Mouse (Mus musculus) ZHBTc4 (cell line): ENCODE data around the gene Ccdc122.
"Not testable (repeated sequence)": the region's sequence is repeated elsewhere in the genome, so short reads cannot be mapped to it uniquely, and the experiment has no call there.

Source experiments
- DNase-seq: peaks from one replicate; pipeline ENCODE4 v3.0.0-alpha.2; 2011; ENCODE audit warnings: low read depth, low spot score

Ccdc122 gene

DNA sequence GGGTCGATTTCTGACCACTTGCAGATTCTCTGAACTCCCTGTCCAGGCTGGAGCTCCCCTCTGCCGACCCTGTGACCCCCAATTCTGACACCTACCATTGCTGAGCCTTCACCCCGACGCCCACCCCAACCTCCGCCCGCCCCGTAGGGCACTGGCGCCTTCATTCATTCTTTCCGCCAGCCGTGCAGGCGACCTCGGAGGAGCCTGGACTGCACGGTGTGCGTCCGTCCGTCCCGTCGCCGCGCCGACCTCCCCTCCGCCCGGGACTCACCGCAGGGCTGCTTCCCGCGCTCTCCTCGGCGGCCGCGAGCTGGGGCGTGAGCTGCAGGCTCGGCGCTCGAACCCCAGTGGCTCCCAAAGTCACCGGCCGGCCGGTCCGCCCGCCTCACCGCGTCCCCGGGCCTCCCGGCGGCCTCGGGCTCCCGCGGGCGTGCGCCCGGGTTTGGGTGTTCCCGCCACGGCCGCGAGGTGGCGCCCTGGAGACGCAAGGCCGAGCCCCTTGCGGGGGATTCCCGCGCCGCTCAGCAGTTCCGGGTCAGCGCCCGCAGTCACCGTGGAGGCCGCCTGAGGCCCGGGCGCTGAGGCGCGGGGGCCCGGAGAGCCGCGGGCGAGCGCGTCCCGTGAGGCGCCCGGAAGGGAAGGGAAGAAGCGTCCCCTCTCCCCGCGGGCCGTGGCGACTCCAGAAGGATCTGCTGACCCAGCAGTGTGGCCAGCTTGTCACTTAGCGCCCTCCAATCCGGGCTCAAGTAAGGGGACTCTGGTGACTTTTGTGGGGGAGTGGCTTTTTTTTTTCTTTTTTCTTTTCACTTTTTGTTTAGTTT lies at the start of gene Ccdc122, which contains the start of gene Lacc1:
TSS of gene Ccdc122 (plus strand) at position 547 of the 821 bp plus-strand sequence.
TSS of gene Lacc1 (minus strand) at position 679 of the 821 bp plus-strand sequence.
- DNase-seq: peak; percentile 71

DNA sequence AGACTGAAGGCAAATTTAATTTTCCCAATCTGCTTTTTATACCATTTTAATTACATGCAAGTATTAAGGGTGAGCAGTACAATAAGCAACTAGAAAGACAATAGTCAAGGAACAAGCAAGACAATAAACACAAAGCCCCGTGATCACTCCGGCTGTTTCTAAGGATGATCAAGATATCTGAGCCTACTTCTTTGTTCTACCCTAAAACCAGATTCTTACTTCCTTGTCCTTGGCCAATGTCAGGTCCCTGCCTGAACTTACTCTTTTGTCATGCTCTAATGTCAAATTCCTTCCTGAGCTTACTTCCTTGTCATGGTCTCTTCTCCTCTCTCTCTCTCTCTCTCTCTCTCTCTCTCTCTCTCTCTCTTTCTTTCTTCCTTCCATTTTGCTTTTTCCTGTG lies 46.2 kb upstream of the Ccdc122 start:
- peak; percentile 69 for DNase-seq

DNA sequence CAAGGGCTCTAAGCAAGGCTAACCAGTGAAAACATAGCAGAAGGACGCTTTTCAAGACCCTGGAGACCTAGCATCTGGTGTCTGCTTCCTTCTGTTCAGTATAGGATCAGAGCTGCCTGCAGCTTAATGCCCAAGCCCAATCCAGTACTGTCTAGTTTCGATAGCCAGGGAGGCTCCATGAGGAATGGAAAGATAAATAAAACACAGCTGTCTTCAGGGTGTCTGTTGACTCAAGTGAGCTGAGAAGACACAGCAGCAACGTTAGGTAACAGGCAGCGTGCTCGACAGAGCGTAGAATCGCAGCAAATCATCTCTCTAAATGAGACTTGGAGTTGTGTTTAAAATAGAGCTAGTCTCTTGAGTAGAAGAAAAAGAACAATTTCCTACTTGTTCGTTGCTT lies 31.8 kb upstream of the Ccdc122 start:
- no peak for DNase-seq

DNA sequence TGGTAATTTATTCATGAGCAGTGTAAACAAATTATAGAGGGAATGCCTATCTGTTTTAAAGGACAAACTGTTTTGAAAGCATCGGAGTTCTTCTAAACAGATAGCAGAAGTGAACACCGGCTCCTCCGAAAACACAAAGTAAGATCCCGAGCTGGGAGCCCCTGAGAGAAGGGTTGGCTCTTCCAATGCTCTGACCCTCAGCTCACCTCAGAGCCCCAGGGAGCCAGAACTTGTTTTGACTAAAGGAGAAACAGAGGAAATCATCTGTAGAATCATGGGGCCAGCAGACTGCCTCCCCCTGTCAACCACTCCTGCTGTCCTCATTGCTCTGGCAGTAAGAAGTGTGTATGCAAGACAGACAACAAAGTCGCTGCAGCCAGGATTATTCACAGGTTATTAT lies 31.0 kb upstream of the Ccdc122 start:
- no peak for DNase-seq

DNA sequence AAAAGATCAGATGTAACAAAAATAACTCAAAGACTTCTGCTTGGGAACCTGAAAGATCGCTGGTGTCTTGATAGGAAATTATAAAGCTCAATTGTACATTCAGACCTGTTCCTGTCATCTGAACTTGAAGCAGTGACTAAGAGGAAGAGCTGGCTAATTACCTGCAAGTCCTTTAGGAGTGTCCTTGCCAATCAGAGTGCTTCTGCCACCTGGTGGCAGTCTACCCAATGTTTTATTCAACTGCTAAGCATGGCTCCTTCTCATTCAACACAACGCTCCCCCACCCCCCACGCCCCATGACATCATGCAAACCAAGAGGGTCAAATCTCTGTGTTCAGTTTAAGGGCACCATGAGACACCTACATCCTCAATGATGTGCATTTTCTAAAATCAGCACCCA lies 28.3 kb upstream of the Ccdc122 start:
- peak; percentile 80 for DNase-seq

DNA sequence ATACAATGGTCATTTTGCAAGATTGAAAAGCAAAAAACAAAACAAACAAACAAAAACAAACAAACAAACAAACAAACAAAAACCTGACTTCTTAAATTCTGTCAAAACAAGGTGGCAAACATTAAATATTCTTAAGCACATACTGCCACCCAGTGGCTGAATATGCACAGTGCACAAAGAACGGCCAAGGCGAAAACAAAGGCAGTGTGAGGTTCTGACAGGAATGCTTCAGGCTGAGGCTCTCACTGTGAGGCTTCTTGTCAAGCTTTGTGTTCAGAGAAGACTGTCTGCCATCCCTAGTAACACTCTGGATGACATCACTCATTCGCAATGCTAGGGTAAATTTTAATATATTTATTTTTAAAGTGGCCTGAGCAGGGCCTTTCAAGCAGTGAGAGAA lies 24.8 kb upstream of the Ccdc122 start:
- peak; percentile 67 for DNase-seq

DNA sequence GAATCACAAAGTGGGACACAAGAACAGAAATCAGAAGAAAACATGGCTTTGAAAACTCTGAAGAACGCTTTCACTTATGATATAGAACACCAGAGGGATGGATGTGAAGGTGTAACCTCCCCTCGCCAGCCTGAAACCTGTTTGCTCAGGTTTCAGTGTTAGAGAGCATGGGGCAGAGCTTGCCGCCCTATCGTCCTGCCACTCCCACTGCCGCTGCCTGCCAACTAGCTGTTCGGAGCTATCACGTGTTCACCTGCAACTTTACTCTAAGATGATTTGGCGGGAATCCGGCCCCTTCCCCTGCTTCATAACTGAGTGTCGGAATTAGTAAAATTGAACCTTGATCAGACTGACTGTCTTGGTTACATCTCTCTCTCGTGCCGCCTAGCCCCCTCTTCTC lies 19.8 kb upstream of the Ccdc122 start:
- DNase-seq: not testable (repeated sequence)

DNA sequence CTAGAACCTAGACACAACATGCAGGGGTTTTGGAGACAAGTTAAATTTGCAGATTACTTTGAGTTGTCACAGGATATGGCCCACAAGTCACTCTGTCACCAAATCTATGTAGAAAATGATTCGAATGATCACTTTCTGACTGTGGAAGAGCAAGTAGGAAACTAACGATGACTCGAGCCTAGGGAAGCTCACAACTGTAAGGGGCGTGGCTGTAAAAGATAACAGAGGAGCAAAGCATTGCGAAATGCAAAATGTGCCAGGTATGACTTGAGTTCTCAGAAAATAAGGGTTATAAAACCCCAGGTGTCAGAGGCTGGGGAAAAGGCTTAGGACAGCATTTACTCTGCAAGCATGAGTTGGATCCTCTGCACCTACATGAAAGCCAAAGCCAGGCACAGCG lies 19.4 kb upstream of the Ccdc122 start:
- no peak for DNase-seq

DNA sequence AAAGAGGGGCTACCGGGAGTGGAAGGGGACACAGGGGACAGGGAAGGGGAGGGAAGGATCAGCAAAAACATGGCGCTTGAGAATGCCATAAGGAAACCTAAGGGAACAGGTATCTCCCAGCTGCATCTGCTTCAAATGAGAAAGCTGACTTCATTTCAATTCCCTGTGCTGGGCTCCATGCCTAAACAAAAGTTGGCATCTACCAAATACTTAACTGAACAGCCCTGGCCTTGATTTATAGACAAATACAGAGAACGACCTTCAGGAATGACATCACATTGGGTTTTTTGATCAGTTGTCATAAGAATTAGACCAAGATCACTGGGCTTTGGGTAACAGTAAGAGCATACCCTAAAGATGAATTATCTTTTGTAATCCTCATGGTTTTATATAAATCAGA lies 12.1 kb upstream of the Ccdc122 start:
- no peak for DNase-seq

DNA sequence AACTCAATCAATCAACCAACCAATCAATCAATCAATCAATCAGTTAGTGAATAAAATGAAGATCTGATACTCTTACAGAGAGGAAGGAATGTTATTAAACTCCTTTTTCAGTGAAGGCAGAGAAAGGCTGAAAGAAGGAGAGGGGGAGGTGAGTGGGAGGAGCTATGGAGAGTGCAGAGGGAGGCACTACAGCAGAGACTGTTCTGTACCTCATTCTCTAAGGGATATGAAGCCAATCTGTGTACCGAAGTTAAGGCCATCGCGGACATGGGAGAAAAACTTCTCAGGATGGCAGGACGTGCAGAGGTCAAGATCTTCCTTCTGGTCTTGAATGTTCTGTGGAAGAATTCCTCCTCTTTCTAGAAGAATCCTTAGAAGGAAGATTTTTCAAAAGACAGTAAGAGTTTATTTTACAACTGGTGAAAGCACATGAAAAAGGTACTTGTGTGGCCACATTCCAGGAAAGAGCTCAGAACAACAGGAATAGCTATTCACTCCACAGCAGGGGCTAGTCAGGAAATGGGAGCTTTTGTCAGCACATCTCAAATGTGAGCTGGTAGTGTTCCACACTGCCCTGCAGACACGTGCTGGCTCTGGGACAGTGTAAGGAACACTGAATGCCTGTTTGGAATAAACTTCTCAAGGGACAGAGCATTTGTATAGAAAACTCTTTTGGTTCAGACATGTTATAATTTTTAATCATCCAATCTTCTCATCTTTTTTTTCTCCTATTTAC lies 7.1 kb upstream of the Ccdc122 start:
- peak; percentile 53 for DNase-seq

DNA sequence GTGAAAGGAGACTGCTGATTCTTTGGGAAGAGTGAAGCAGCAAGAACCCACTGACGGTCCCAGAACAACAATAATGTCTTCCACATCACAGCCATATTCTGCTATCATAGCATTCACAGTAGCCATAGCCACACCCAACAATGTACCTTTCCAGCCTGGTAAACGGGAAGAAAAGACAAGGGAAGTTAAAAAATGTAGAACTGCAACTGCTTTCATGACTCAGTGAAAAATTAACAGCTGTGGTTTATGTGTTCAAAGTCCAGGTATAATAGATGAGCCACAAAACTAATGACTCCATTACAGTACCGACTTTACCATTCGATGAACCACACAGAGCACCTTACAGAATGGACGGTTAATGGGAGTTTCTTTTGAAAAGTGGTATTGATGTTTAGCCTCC lies 5.8 kb upstream of the Ccdc122 start:
- no peak for DNase-seq

DNA sequence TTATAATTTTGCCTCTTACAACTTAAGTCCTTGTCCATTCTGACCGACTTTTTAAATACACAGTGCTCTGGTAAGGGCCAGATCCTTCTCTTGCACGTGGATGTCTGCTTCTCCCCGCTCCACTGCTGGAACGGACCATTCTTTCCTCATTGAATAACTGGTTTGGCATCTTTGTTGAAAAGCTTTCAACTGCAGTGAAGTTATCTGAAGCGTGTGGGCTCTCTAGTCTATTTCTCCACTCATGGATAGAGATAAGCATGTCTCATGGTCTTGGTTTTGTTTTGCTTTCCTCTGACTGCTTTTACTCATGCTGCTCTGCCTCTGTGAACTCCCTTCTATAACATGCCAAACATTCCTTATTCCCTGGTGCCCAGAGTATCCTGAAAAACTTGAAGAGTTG lies 4.1 kb upstream of the Ccdc122 start:
- no peak for DNase-seq

DNA sequence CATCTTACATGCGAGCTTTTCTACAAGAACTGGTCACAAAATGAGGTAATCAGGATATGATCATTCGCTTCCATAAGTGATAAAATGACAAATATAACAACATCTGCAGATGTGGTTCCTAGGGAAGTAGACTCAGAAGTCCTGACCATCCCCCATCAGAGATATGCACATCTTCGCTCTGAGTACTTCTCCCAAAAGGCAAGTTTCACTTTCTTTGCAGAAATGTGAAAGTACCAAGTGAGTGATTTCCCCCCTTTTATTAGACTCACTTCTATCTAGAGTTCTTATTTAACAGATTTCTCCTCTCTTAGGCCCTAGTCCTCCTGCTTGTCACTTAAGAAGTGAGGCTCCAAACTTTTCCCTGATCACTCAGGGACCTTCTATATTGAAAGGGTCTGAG lies 3.2 kb upstream of the Ccdc122 start:
- DNase-seq: no peak

DNA sequence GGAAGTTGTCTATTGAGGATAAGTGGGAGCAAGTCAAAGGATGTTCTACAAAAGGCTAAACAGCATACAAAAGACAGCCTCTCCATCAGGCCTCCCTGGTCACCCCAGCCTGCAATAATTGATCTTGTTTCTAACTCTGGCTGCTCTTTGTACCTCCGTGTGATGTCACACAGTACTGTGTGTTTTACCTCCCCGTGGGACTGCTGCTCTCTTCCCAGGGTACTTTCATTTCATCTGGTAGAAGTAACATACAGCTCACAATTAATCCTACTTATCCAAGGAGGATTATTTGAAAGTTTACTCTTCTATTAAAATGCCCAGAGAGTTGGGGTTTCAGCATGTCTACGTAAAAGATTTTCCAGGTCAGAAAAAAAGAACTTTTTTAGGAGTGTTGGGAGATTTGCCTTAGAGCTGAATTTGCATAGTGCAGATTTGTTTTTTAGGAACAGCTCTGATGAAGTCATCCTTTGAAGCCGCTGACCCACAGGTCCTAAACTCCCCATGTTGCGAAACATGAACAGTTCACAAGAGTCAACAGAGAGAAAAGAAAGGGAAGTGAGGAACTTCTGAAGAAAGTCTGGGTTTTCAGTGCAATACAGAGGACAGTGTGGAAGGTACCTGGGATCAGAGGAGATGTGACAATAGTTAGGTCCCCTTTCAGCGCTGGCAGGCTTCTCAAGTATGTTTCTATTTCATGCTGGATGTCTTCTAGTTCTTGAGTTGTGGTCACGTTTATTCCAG lies 2.2 kb upstream of the Ccdc122 start:
- DNase-seq: no peak

DNA sequence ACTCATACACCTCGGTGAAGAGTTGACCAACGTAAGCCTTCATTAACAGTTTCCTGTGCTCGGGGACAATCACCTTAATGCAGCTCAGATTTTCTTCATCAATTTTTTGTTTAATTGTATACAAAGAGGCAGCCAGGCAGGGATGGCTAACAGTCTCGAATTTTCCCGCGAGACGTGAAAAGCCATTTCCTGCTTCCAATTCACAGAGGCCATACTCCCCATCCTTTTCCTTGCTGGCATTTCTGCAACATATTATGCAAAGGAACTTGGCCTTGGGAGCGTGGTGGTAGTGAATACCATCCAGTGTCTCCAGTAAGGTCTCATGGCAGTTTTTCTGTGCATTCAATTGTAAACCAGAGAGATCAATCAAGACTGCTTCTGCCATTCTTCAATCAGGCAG lies 1.6 kb upstream of the Ccdc122 start:
- DNase-seq: no peak

DNA sequence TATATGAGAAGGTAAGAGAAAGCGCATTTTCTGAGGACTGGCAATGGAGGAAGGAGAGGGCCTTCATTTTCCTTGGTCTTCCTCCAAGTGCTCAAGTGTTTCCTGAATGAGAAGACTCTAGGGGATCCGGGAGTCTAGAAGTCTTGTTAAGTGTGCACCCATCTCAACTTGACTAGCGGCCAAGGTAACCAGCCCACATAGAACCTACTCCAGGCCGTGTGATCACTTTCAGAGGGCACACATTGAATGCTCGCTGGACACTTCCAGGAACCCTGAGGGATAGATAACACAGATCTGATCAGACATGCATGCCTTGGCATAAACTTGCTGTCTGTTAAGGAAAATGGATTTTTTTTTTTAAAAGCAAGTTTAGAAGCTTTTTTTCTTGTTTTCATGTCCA lies 758 bp downstream of the Ccdc122 start:
- DNase-seq: no peak

DNA sequence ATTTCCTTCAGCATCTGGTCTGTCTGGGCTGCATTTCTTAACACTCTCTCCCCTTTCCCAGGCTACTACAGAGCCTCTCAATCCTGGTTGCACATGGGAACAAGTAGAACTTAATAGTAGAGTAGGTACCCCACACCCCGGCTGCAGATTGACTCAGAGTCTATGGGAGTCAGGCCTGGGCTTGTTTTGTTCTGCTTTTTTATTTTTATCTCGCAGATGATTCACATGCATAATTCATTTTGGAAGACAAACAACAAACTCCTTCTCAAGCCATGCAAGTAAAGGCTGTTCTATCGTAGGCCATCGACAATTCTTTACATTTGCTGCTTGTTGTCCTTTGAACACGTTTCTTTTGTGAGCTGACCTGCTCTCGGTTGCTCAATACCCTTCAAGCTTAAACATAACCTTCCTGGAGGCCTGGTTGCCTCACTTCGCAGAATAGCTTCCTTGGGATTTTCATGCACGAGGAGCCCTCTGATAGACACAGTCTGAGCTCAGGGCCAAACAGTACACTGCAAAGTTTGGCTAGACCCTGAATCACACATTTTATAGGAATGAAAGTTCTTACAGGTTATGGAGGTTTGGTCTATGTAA lies 1.4 kb downstream of the Ccdc122 start:
- DNase-seq: no peak

DNA sequence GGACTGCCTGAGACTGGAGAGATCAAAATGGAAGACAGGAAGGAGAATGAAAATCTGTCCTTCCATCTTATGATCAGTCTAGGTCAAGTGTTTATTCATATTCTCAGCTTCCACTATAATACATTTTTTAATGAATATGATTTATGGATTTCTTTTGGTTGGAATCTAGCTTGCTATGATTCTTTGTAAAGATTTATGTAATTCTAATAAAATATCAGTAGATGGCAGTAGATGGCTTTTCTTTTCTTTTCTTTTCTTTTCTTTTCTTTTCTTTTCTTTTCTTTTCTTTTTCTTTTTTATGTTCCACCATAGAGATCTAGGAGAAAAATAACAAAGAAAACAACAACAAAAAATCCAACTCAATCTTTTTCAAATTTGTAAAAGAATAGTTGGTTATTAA lies 16.7 kb downstream of the Ccdc122 start:
- no peak for DNase-seq

DNA sequence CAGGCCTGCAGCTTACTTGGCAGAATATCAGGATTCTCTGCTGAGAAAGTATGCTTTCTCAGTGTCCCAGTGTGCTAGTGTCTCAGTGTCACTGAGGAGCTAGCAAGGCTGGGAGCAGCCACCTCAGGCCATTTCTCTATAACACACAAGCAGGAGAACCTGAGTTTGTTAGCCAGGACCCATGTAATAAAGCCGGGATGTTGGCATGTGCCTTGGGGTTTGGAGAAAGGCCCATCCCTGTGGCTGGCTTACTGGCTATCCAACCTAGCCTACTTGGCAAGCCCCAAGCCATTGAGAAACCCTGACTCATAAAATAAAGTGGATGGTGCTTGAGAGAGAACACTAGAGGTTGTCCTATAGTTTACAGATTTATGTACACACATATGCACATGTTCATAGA lies 32.8 kb downstream of the Ccdc122 start:
- no peak for DNase-seq

DNA sequence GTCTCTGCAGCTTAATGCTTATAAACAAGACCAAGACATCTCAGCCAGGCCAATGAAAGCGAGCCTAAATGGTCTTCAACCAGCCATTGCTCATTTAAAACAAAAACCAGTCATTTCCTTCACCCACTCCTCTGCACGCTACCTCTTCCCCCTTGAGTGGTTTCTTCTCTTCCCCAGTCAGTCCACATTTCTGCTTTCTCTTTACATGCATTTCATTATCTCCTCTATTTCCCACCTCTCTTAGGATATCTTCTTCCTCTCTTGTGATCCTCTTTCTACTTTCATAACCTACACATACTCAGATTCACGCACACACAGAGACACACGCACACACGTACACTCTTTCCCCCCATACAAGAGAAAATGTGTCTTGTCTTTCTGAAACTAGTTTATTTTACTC lies 44.7 kb downstream of the Ccdc122 start:
- DNase-seq: no peak

DNA sequence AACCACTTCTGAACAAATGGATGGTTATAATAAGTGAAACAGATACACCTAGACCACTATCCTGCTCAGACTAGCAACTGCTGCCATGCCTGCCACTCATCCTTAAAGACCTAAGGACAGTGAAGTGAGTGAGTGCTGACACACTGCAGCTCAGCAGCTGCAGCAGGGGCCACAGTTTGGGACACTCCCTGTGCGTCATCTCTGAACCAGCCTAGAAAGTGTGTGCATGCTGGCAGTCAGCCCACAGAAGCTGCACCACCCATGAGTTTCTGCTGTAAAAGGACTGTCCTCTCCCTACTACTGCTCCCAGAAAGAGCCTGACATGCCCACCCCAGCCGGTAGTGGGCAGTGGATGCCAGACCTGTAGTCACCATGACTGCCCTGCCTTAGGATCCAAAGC lies 63.7 kb downstream of the Ccdc122 start:
- no peak for DNase-seq

DNA sequence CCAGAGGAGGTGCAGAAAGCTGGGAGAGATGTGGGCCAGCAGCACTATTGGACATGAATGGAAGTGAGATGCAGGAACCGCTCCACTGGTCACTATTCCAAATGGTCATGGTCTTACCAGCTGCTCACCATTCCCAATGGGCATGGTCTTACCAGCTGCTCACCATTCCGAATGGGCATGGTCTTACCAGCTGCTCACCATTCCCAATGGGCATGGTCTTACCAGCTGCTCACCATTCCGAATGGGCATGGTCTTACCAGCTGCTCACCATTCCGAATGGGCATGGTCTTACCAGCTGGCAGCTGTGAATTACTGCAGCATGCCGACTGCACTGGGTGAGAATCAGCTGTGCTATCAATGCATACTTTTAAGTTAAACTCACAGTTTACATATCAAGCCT lies 74.0 kb downstream of the Ccdc122 start:
- not testable (repeated sequence) for DNase-seq
